Mouse (Mus musculus): Measurements from ENCODE around the gene Selp.

The Selp gene

DNA sequence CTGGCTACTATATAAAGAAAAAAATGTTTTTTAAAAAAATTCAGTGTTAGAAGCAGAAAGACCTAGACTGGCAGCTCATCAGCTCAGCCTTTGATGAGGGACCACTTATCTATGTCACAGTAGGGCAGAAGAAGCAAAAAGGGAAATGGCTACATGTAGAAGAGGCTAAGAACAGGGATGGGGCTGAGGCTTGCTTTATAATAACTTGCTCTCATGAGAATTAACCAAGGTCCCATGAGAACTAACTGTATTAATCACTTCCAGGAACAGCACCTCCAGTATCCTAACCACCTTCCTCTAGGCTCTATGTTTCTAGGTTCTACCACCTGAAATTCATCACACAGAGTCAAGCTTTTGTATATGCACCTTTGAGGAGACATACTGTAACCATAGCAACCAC lies 61.8 kb downstream of the Selp start:
- no peak for DNase-seq (ENCODE audit: extremely low read depth, insufficient read length, low spot score)

DNA sequence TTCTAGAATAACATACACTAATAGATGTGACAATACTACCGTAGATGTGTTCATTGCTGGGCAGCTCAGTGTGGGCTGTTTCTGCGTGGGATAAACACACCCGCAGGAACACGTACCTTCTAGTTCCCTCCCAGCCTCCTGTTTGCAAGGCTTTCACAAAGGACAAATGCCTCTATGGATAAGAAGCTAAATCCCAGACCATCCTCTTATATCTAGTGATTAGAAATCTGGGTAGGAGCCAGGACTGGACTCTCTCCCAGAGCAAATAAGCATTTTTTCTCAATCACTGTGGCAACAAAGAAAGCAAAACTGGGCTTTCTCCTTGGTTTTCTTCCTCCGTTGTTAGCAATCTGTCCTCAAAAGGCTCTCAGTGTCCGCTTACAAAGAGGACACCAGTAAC lies 63.4 kb downstream of the Selp start:
- no peak for DNase-seq (ENCODE audit: extremely low read depth, insufficient read length, low spot score)

- DNase-seq (ENCODE audit: extremely low read depth, insufficient read length, low spot score) = no peak
Measured at GRCm38 (mm10) chr1:164184142-164184870, 69.2 kb downstream of the Selp start.

DNA sequence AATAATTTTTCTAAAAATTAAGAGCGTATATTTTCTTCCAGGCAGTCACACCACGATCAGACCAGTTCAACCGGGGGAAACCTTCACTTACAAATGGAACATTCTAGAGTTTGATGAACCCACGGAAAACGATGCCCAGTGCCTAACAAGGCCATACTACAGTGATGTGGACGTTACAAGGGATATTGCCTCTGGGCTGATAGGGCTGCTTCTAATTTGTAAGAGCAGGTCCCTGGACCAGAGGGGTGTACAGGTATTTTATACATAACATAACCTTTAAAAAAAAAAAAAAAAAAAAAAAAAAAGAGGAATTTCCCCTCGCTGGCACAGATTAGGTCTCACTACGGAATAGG lies 69.8 kb downstream of the Selp start:
- DNase-seq (ENCODE audit: extremely low read depth, insufficient read length, low spot score) = no peak

DNA sequence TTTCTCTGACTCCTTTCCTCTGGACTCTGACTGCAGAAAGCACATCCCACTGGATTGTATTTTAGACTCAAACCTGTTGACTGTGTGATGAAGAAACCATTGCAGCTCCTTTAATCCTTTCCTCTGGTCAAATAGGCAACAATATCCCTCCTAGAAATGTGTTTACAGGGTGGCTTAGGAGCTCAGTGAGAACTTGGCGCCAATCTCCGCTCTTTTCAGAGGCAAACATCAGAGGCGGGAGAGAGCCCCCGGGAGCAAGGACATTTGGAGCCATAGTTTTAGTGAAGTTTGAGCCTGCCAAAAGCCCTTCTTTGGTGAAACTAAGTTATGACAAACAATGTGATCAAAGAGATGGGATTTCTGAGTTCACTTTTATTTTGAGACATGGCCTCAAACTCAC lies 70.3 kb downstream of the Selp start:
- DNase-seq (ENCODE audit: extremely low read depth, insufficient read length, low spot score) = no peak

- no peak for DNase-seq (ENCODE audit: extremely low read depth, insufficient read length, low spot score)
Measured at GRCm38 (mm10) chr1:164187002-164187560, 72.0 kb downstream of the Selp start.

GRCm38 (mm10) chr1:164199551-164199950 lies 84.5 kb downstream of the Selp start:
- no peak for DNase-seq (ENCODE audit: extremely low read depth, insufficient read length, low spot score)
